9 mouse cellular contexts compared by ENCODE assay signal in the genomic region with DNA sequence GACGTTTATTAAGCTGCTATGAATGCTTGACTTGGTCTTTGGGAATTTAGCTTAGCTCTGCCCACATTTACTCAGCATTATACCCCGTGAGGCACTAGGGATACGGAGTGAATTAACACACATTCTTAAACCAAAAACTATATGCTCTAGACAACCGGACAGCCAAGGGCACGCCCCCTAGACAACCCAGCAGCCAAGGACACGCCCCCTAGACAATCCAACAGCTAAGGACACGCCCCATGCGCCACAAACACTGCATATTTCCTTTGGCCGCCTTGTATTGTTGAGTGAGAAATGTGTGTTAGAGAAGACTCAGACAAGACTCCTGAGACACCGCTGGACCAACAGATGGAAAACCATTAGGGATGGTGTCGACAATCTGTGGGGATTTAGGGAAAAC. TPM values are rescaled to one million over a fixed set of nuclear protein-coding genes. Genes with fewer than 3 reads are reported as not detected.
DNase-seq lines count a peak whose midpoint lies in the region; ATAC-seq and TF ChIP-seq lines count a peak whose summit lies in the region.
"Had no signal": no experiment of that assay in that cellular context is flagged by ENCODE, and none has a peak within 500 bp of the region (broad histone marks: within the 10 kb centered on the region; RNA-seq: fewer than 3 reads in every experiment).

No protein-coding gene starts in this region.

- H3K4me3 ChIP-seq in midbrain, embryonic 12.5 days, result no peak overlapping the region
- H3K4me3 ChIP-seq in midbrain, postnatal 0 days (ENCODE audit: low read depth, low read length), result no peak overlapping the region
- no peak overlapping the region for H3K4me3 ChIP-seq in heart, embryonic 16.5 days (ENCODE audit: low read length)
- H3K4me3 ChIP-seq in left cerebral cortex, adult 2 months, result no peak overlapping the region
- H3K4me3 ChIP-seq: myocyte had no signal

- H3K27ac ChIP-seq in midbrain, embryonic 12.5 days (replicated peaks), result no peak overlapping the region
- no peak overlapping the region for H3K27ac ChIP-seq in midbrain, postnatal 0 days (ENCODE audit: low read depth, low read length)
- H3K27ac ChIP-seq in heart, embryonic 16.5 days (ENCODE audit: low read length), result no peak overlapping the region
- no peak overlapping the region for H3K27ac ChIP-seq in left cerebral cortex, adult 2 months

- no peak for TF ChIP-seq CTCF in midbrain, postnatal 0 days (IDR thresholded peaks at IDR 0.05)
- TF ChIP-seq CTCF in left cerebral cortex, adult 2 months (IDR thresholded peaks at IDR 0.05), result no peak

- H3K9me3 ChIP-seq in midbrain, embryonic 12.5 days, result no peaks in the 10 kb centered on the region
- H3K9me3 ChIP-seq in midbrain, postnatal 0 days (ENCODE audit: low read length), result no peaks in the 10 kb centered on the region
- no peaks in the 10 kb centered on the region for H3K9me3 ChIP-seq in heart, embryonic 16.5 days (replicated peaks; ENCODE audit: control insufficient read depth, low read length)

- DNase-seq in midbrain, postnatal 0 days (ENCODE audit: low spot score), result no peak
- DNase-seq in lung, postnatal 14 days, result peak; percentile 10
- DNase-seq in thymus, postnatal 25 days, result peak; percentile 83
- DNase-seq in ovary, adult 18-20 months (ENCODE audit: low spot score), result no peak
- DNase-seq in kidney, adult 11 months, result no peak
- no peak for DNase-seq in left cerebral cortex, adult 2 months (ENCODE audit: extremely low spot score in 1 of 2, low spot score in 2 of 2)

- 64% methylated on average over 11 of the region's 11 CpGs for WGBS in midbrain, embryonic 12.5 days
- 58% methylated on average over 11 of the region's 11 CpGs for WGBS in midbrain, postnatal 0 days
- WGBS in heart, embryonic 16.5 days, result 64% methylated on average over 11 of the region's 11 CpGs

- H3K4me2 ChIP-seq in midbrain, embryonic 12.5 days (replicated peaks), result no peak overlapping the region
- H3K4me2 ChIP-seq in midbrain, postnatal 0 days (ENCODE audit: low read depth, low read length, poor library complexity, severe bottlenecking), result no peak overlapping the region
- no peak overlapping the region for H3K4me2 ChIP-seq in heart, embryonic 16.5 days (ENCODE audit: low read depth, low read length)

- H3K36me3 ChIP-seq in midbrain, embryonic 12.5 days, result no peaks in the 10 kb centered on the region
- H3K36me3 ChIP-seq in midbrain, postnatal 0 days (ENCODE audit: insufficient read depth, low read length), result no peaks in the 10 kb centered on the region
- H3K36me3 ChIP-seq in heart, embryonic 16.5 days (ENCODE audit: control insufficient read depth, insufficient read depth), result no peaks in the 10 kb centered on the region

- intact Hi-C loops in left cerebral cortex, adult 2 months (cut with DNase I), result no loop called here

- ATAC-seq in midbrain, embryonic 12.5 days (ENCODE audit: low FRiP score, low read depth), result 0 out of 2 replicates have a peak, but pooled peaks have one; percentile 52
- no peak for ATAC-seq in midbrain, postnatal 0 days (ENCODE audit: low FRiP score)
- peak; percentile 49; the same call in 1 of the 2 replicates for ATAC-seq in heart, embryonic 16.5 days (replicated peaks; ENCODE audit: extremely low read depth, insufficient read depth, low FRiP score)

- no peak overlapping the region for H3K9ac ChIP-seq in midbrain, embryonic 12.5 days (replicated peaks)
- H3K9ac ChIP-seq in midbrain, postnatal 0 days (replicated peaks; ENCODE audit: low read length, poor library complexity, severe bottlenecking), result no peak overlapping the region
- H3K9ac ChIP-seq in heart, embryonic 16.5 days (ENCODE audit: low read length), result no peak overlapping the region

- H3K27me3 ChIP-seq in midbrain, embryonic 12.5 days, result no peaks in the 10 kb centered on the region
- H3K27me3 ChIP-seq in midbrain, postnatal 0 days (ENCODE audit: insufficient read depth, low read length), result no peaks in the 10 kb centered on the region
- no peaks in the 10 kb centered on the region for H3K27me3 ChIP-seq in heart, embryonic 16.5 days (ENCODE audit: control insufficient read depth, insufficient read depth, low read length)

- 0 out of 2 replicates have a peak, but pooled peaks cover 5% of the 10 kb centered on the region for H3K4me1 ChIP-seq in midbrain, embryonic 12.5 days
- no peaks in the 10 kb centered on the region for H3K4me1 ChIP-seq in midbrain, postnatal 0 days (ENCODE audit: insufficient read depth, low read length)
- no peaks in the 10 kb centered on the region for H3K4me1 ChIP-seq in heart, embryonic 16.5 days (ENCODE audit: control insufficient read depth, insufficient read depth, low read length)

RNA-seq across cellular contexts. Expression of a gene that starts 39.1 kb away (rescaled TPM):
- polyA plus RNA-seq in midbrain, embryonic 12.5 days (2016; fragmentation: Nextera tagmentation; extraction: Ambion mirVana), result 5.6 and 5.7 TPM in 2 replicates
- 14.9 and 19.6 TPM in 2 replicates for total RNA-seq in midbrain, postnatal 0 days (2014; rRNA removed)
- polyA plus RNA-seq in midbrain, postnatal 0 days (2015; fragmentation: Nextera tagmentation; extraction: Ambion mirVana), result 17.3 and 18.1 TPM in 2 replicates
- polyA plus RNA-seq in heart, embryonic 16.5 days (2015; fragmentation: Nextera tagmentation; extraction: Ambion mirVana), result 0.11 and 0.15 TPM in 2 replicates
- total RNA-seq in left cerebral cortex, adult 2 months (2021), result 10 to 100 TPM; 36.8 to 38.0 TPM
- polyA plus RNA-seq: myocyte had no signal

Comparison
In these comparisons a context has a peak if more than half of its experiments do, and no peak if none do; other contexts are left out.
1. DNase-seq: peak in lung, postnatal 14 days (single experiment) and thymus, postnatal 25 days (single experiment); none in midbrain, postnatal 0 days (single experiment), ovary, adult 18-20 months (single experiment), kidney, adult 11 months (single experiment) and left cerebral cortex, adult 2 months (0 of 2).